Mouse (Mus musculus): ENCODE measurements around the gene Narfl. TPM values are rescaled to one million over a fixed set of nuclear protein-coding genes. Genes with fewer than 3 reads are reported as not detected.
"Not testable (repeated sequence)": the region's sequence is repeated elsewhere in the genome, so short reads cannot be mapped to it uniquely, and the experiment has no call there.

The Narfl gene
- polyA plus RNA-seq, 1 experiment, result 18.6 TPM

GRCm38 (mm10) chr17:25795609-25796092 is 22.1 kb downstream of the Narfl start, which contains the start of gene AC134908.4:
Gene AC134908.4, minus strand, starts transcription at chr17:25795659.
- peaks cover 15% of the 10 kb centered on the region for H3K4me1 ChIP-seq (ENCODE audit: control insufficient read depth, insufficient read depth, insufficient read length)
- 68% methylated on average over 6 of the region's 6 CpGs for WGBS
- no peak for DNase-seq (ENCODE audit: low read depth in 1 of 2, low spot score in 2 of 2)
- H3K27ac ChIP-seq (ENCODE audit: insufficient read depth, low read length), result no peak within 1 kb of the TSS
- no peaks in the 10 kb centered on the region for H3K27me3 ChIP-seq (ENCODE audit: control insufficient read depth, insufficient read depth, low read length)
- TF ChIP-seq POLR2A (IDR thresholded peaks at IDR 0.05; ENCODE audit: low read depth, low read length), result no peak
- no peak for TF ChIP-seq CTCF (IDR thresholded peaks at IDR 0.05; ENCODE audit: extremely low read depth, insufficient read depth, insufficient read length, insufficient replicate concordance)
- H3K36me3 ChIP-seq (ENCODE audit: control insufficient read depth, insufficient read depth, low read length), result no peaks in the 10 kb centered on the region
- peak within 1 kb of the TSS; percentile 69 for H3K4me3 ChIP-seq (ENCODE audit: extremely low read depth, insufficient read depth, insufficient read length)

- peak overlapping the region; percentile 69 for H3K4me3 ChIP-seq (ENCODE audit: extremely low read depth, insufficient read depth, insufficient read length)
- H3K27me3 ChIP-seq (ENCODE audit: control insufficient read depth, insufficient read depth, low read length), result no peaks in the 10 kb centered on the region
- peaks cover 14% of the 10 kb centered on the region for H3K4me1 ChIP-seq (ENCODE audit: control insufficient read depth, insufficient read depth, insufficient read length)
- no peak for DNase-seq (ENCODE audit: low read depth in 1 of 2, low spot score in 2 of 2)
- H3K36me3 ChIP-seq (ENCODE audit: control insufficient read depth, insufficient read depth, low read length), result no peaks in the 10 kb centered on the region
- TF ChIP-seq POLR2A (IDR thresholded peaks at IDR 0.05; ENCODE audit: low read depth, low read length) (no peak), CTCF (IDR thresholded peaks at IDR 0.05; ENCODE audit: extremely low read depth, insufficient read depth, insufficient read length, insufficient replicate concordance) (no peak)
- WGBS, result 2% methylated on average over 37 of the region's 37 CpGs
- no peak overlapping the region for H3K27ac ChIP-seq (ENCODE audit: insufficient read depth, low read length)
Observed at GRCm38 (mm10) chr17:25796211-25796771, 22.7 kb downstream of the Narfl start.

GRCm38 (mm10) chr17:25796951-25797369 is 23.4 kb downstream of the Narfl start, which contains the start of gene Metrn:
Gene Metrn, minus strand, starts transcription at chr17:25797136.
- peaks cover 11% of the 10 kb centered on the region; the same call in 1 of the 2 replicates for H3K4me1 ChIP-seq (ENCODE audit: control insufficient read depth, insufficient read depth, insufficient read length)
- no peak for TF ChIP-seq CTCF (IDR thresholded peaks at IDR 0.05; ENCODE audit: extremely low read depth, insufficient read depth, insufficient read length, insufficient replicate concordance)
- no peak for TF ChIP-seq POLR2A (IDR thresholded peaks at IDR 0.05; ENCODE audit: low read depth, low read length)
- no peaks in the 10 kb centered on the region for H3K36me3 ChIP-seq (ENCODE audit: control insufficient read depth, insufficient read depth, low read length)
- no peaks in the 10 kb centered on the region for H3K27me3 ChIP-seq (ENCODE audit: control insufficient read depth, insufficient read depth, low read length)
- H3K4me3 ChIP-seq (ENCODE audit: extremely low read depth, insufficient read depth, insufficient read length), result peak within 1 kb of the TSS; percentile 69
- peak; percentile 45 to 87 for DNase-seq (ENCODE audit: low read depth in 1 of 2, low spot score in 2 of 2)
- H3K27ac ChIP-seq (ENCODE audit: insufficient read depth, low read length), result no peak within 1 kb of the TSS
- 2% methylated on average over 33 of the region's 35 CpGs for WGBS

GRCm38 (mm10) chr17:25801029-25801428 is 27.5 kb downstream of the Narfl start:
- no peaks in the 10 kb centered on the region for H3K36me3 ChIP-seq (ENCODE audit: control insufficient read depth, insufficient read depth, low read length)
- H3K27ac ChIP-seq (ENCODE audit: insufficient read depth, low read length), result no peak overlapping the region
- 5% methylated on average over 6 of the region's 6 CpGs for WGBS
- H3K4me3 ChIP-seq (ENCODE audit: extremely low read depth, insufficient read depth, insufficient read length), result no peak overlapping the region
- DNase-seq (ENCODE audit: low read depth in 1 of 2, low spot score in 2 of 2), result peak; percentile 63 to 71
- H3K4me1 ChIP-seq (ENCODE audit: control insufficient read depth, insufficient read depth, insufficient read length), result peaks cover 3% of the 10 kb centered on the region; the same call in 1 of the 2 replicates
- H3K27me3 ChIP-seq (ENCODE audit: control insufficient read depth, insufficient read depth, low read length), result no peaks in the 10 kb centered on the region
- TF ChIP-seq CTCF (IDR thresholded peaks at IDR 0.05; ENCODE audit: extremely low read depth, insufficient read depth, insufficient read length, insufficient replicate concordance), result peak; percentile 80; the same call in 1 of the 2 replicates
- TF ChIP-seq POLR2A (IDR thresholded peaks at IDR 0.05; ENCODE audit: low read depth, low read length), result no peak

GRCm38 (mm10) chr17:25802825-25803517 is 29.4 kb downstream of the Narfl start:
- no peaks in the 10 kb centered on the region for H3K4me1 ChIP-seq (ENCODE audit: control insufficient read depth, insufficient read depth, insufficient read length)
- 17% methylated on average over 10 of the region's 10 CpGs for WGBS
- no peak overlapping the region for H3K4me3 ChIP-seq (ENCODE audit: extremely low read depth, insufficient read depth, insufficient read length)
- H3K27ac ChIP-seq (ENCODE audit: insufficient read depth, low read length), result no peak overlapping the region
- H3K36me3 ChIP-seq (ENCODE audit: control insufficient read depth, insufficient read depth, low read length), result no peaks in the 10 kb centered on the region
- TF ChIP-seq POLR2A (IDR thresholded peaks at IDR 0.05; ENCODE audit: low read depth, low read length) (no peak), CTCF (IDR thresholded peaks at IDR 0.05; ENCODE audit: extremely low read depth, insufficient read depth, insufficient read length, insufficient replicate concordance) (no peak)
- no peak for DNase-seq (ENCODE audit: low read depth in 1 of 2, low spot score in 2 of 2)
- no peaks in the 10 kb centered on the region for H3K27me3 ChIP-seq (ENCODE audit: control insufficient read depth, insufficient read depth, low read length)

- TF ChIP-seq POLR2A (IDR thresholded peaks at IDR 0.05; ENCODE audit: low read depth, low read length), result no peak
- no peak for TF ChIP-seq CTCF (IDR thresholded peaks at IDR 0.05; ENCODE audit: extremely low read depth, insufficient read depth, insufficient read length, insufficient replicate concordance)
- peaks cover 19% of the 10 kb centered on the region for H3K27me3 ChIP-seq (ENCODE audit: control insufficient read depth, insufficient read depth, low read length)
- no peak for DNase-seq (ENCODE audit: low read depth in 1 of 2, low spot score in 2 of 2)
- H3K4me3 ChIP-seq (ENCODE audit: extremely low read depth, insufficient read depth, insufficient read length), result no peak overlapping the region
- H3K36me3 ChIP-seq (ENCODE audit: control insufficient read depth, insufficient read depth, low read length), result no peaks in the 10 kb centered on the region
- no peak overlapping the region for H3K27ac ChIP-seq (ENCODE audit: insufficient read depth, low read length)
- WGBS, result 78% methylated on average over 4 of the region's 4 CpGs
- peaks cover 9% of the 10 kb centered on the region for H3K4me1 ChIP-seq (ENCODE audit: control insufficient read depth, insufficient read depth, insufficient read length)
Observed at GRCm38 (mm10) chr17:25806507-25806906, 32.9 kb downstream of the Narfl start.

- not testable (repeated sequence) for H3K4me1 ChIP-seq (ENCODE audit: control insufficient read depth, insufficient read depth, insufficient read length); H3K27ac ChIP-seq (ENCODE audit: insufficient read depth, low read length); H3K4me3 ChIP-seq (ENCODE audit: extremely low read depth, insufficient read depth, insufficient read length); DNase-seq (ENCODE audit: low read depth in 1 of 2, low spot score in 2 of 2); H3K36me3 ChIP-seq (ENCODE audit: control insufficient read depth, insufficient read depth, low read length)
- H3K27me3 ChIP-seq (ENCODE audit: control insufficient read depth, insufficient read depth, low read length), result peaks cover 19% of the 10 kb centered on the region
- 44% methylated on average over 2 of the region's 2 CpGs for WGBS
Observed at GRCm38 (mm10) chr17:25807452-25807851, 33.9 kb downstream of the Narfl start.
